Mouse (Mus musculus): ENCODE measurements around the gene Fam196b.

The Fam196b gene

GRCm38 (mm10) chr11:34405311-34405710 lies 90.7 kb downstream of the Fam196b start:
- DNase-seq (ENCODE audit: low spot score): no peak

- DNase-seq (ENCODE audit: low spot score): no peak
Observed at GRCm38 (mm10) chr11:34406309-34406708, 91.7 kb downstream of the Fam196b start.

GRCm38 (mm10) chr11:34406850-34407249 lies 92.2 kb downstream of the Fam196b start:
- DNase-seq (ENCODE audit: low spot score): no peak

GRCm38 (mm10) chr11:34415884-34416618 lies 101.4 kb downstream of the Fam196b start:
- no peak for DNase-seq (ENCODE audit: low spot score)

GRCm38 (mm10) chr11:34416619-34416979 lies 102.0 kb downstream of the Fam196b start:
- no peak for DNase-seq (ENCODE audit: low spot score)

- no peak for DNase-seq (ENCODE audit: low spot score)
Observed at GRCm38 (mm10) chr11:34421061-34421460, 106.4 kb downstream of the Fam196b start.

GRCm38 (mm10) chr11:34424546-34424945 lies 109.9 kb downstream of the Fam196b start:
- DNase-seq (ENCODE audit: low spot score): no peak

GRCm38 (mm10) chr11:34427212-34427611 lies 112.6 kb downstream of the Fam196b start:
- DNase-seq (ENCODE audit: low spot score): no peak

- DNase-seq (ENCODE audit: low spot score): no peak
Observed at GRCm38 (mm10) chr11:34430940-34431339, 116.3 kb downstream of the Fam196b start.

- DNase-seq (ENCODE audit: low spot score): no peak
Observed at GRCm38 (mm10) chr11:34431371-34431770, 116.7 kb downstream of the Fam196b start.

- DNase-seq (ENCODE audit: low spot score): no peak
Observed at GRCm38 (mm10) chr11:34431978-34432377, 117.4 kb downstream of the Fam196b start.

GRCm38 (mm10) chr11:34437446-34437845 lies 122.8 kb downstream of the Fam196b start:
- no peak for DNase-seq (ENCODE audit: low spot score)

GRCm38 (mm10) chr11:34438429-34438828 lies 123.8 kb downstream of the Fam196b start:
- DNase-seq (ENCODE audit: low spot score): no peak

GRCm38 (mm10) chr11:34447891-34448290 lies 133.3 kb downstream of the Fam196b start:
- no peak for DNase-seq (ENCODE audit: low spot score)

- no peak for DNase-seq (ENCODE audit: low spot score)
Observed at GRCm38 (mm10) chr11:34449944-34450343, 135.3 kb downstream of the Fam196b start.

GRCm38 (mm10) chr11:34467056-34467455 lies 152.4 kb downstream of the Fam196b start:
- DNase-seq (ENCODE audit: low spot score): no peak

GRCm38 (mm10) chr11:34468571-34468970 lies 153.9 kb downstream of the Fam196b start:
- DNase-seq (ENCODE audit: low spot score): no peak

GRCm38 (mm10) chr11:34469792-34470191 lies 155.2 kb downstream of the Fam196b start:
- no peak for DNase-seq (ENCODE audit: low spot score)
